Mouse (Mus musculus) embryonic fibroblast, embryonic 13.5 days (primary cell): ENCODE data around the gene App.

Experiments used
- CTCF ChIP-seq: IDR thresholded peaks from 2 replicates; pipeline ENCODE4 v1.5.1; 2011; ENCODE audit warnings: mild to moderate bottlenecking, control low read depth, low read length, moderate library complexity, borderline replicate concordance; ENCODE audit not compliant: insufficient read depth
- POLR2A ChIP-seq: IDR thresholded peaks from 2 replicates; pipeline ENCODE4 v1.6.1; 2011; ENCODE audit warnings: low read depth, mild to moderate bottlenecking, control low read depth, low read length, moderate library complexity

GRCm38 (mm10) chr16:85143863-85144262 lies 29.7 kb downstream of the App start:
- TF ChIP-seq POLR2A (no peak), CTCF (no peak)
